Mouse (Mus musculus): ENCODE results near the gene Mto1. TPM values are rescaled to one million over a fixed set of nuclear protein-coding genes. Genes with fewer than 3 reads are reported as not detected.
"Not testable (repeated sequence)": the region's sequence is repeated elsewhere in the genome, so short reads cannot be mapped to it uniquely, and the experiment has no call there.

Gene Mto1
- total RNA-seq, 2 experiments from 2014 or later, result 17.6 to 21.4 TPM

DNA sequence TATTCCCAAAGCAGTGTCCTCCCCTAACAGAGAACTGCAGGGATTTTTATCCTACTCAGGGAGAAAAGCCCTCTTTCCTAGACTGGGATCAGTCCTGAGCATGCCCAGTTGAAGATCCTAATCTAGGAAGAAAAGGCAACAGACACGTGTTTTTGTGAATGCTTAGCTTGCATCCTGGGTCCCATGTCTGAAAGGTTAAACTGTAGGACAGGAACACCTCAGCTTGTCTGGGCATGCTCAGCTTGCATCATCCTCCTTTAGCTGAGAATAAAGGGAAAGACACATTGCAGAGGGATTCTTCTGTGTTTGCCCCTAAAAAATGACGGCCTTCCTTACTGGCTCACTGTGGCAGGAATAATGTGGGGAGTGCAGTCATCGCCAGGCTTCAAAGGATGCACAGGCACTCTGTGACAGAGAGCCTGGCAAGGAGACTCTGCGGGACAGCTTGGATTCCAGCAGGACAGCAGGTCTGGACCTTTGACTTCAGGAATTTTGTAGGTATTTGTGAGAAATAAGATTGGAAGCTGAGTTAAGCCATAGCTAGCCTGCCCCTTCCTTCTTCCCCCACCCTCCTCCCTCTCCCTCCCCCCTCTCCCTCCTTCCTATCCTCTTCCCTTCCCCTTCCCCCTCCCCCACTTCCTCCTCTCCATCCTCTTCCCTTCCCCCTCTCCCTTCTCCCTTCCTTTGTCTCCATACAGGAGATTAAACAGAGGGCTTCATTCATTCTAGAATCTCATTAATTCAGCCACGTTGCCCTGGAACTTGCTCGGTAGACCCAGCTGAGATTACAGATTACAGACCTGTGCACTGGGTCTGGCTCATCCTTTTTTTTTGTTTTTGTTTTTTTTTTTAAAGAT, 55.4 kb downstream of the Mto1 start:
- intact Hi-C loops (cut with DNase I), result no loop called here
- DNase-seq, result no peak

DNA sequence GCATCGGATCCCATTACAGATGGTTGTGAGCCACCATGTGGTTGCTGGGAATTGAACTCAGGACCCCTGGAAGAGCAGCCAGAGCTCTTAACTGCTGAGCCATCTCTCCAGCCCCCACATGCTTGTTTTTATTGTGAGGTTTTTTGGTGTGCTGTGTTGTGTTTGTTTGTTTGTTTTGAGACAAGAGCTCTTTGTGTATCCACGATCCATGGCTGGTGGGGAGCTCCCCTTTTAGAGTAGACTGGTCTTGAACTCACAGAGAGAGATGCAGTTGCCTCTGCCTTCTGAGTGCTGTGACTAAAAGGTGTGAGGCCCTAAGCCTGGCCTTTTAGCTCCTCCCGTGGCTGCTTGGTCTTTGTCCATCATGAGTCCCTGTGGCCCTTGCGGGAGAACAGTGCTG, 56.1 kb downstream of the Mto1 start:
- no peak for DNase-seq
- intact Hi-C loops (cut with DNase I), result no loop called here

DNA sequence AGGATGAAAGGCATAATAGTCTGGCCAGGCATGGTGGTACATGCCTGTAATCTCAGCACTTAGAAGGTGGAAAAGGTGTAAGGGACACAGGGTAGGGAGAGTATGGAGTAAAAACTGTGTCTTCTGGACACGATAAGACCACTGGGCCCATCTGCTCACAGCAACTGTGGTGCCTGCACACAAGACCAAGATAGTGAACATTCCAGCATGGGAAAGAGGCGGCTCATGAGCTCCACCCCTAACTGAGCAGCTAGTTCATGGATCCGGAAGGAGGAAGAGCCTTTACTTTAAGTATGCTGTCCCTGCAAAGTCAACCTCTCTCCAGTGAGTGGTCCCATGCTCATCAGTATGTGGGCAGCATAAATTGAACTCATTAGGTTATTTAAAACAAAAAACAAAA, 56.7 kb downstream of the Mto1 start:
- DNase-seq, result no peak
- intact Hi-C loops (cut with DNase I), result no loop called here

DNA sequence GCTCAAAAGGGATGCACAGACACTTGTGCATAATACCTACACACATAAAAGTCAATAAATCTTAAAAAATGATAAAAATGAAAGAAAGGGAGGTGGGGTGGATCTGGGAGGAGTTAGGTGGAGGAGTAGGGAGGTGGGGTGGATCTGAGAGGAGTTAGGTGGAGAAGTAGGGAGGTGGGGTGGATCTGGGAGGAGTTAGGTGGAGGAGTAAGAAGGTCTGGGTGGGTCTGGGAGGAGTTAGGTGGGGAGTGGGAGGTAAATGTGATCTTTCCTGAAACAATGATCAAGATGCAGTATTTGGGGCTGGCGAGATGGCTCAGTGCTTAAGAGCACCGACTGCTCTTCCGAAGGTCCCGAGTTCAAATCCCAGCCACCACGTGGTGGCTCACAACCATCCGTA, 57.2 kb downstream of the Mto1 start:
- DNase-seq, result no peak
- intact Hi-C loops (cut with DNase I), result no loop called here

DNA sequence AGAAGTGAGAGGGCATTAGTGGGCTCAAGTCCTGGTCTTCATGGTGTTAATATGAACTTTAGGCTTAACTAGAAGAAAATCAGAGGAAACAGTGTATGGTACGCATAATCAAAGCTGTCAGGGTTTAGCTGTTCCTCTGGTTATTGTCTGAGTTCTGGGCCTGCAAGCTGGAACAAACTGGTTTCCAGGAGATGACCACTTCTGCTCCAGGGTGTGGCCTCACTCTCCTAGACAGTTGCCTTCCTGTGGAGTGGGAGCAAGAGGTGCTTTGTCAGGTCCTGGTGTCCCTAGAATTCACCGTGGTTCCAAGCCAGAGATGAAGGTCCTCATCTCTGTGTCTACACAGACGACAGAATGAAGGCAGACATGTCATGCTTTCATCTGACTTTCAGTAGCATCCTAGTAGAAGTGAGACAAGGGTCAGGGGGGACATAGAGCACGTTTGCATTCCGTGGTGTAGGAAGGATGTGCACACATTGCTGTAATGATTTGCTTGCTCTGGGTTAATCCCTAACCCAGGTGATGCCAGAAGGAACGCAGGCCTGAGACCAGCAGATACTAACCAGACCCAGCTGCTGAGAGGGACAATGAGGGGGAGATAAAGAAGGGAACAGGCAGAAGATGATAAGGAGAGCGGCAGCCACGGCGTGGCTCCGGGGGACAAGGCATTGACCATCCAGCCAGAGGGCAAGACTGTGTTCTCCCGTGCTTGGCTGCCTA, 58.2 kb downstream of the Mto1 start:
- DNase-seq, result no peak
- intact Hi-C loops (cut with DNase I), result no loop called here

DNA sequence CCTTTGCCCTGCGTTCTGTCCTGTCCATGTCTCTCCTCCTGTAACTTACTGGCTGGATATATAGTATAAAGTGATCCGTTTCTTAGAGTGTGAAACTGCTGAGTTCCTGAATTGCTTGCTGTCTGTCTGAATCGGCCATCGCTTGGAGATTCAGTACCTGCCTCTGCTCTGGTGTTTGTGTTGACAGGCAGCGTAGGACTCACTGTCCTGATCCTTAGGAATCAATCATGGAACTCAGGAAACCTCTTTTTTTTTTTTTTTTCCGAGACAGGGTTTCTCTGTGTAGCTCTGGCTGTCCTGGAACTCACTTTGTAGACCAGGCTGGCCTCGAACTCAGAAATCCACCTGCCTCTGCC, 58.7 kb downstream of the Mto1 start:
- intact Hi-C loops (cut with DNase I), result no loop called here
- DNase-seq, result no peak

DNA sequence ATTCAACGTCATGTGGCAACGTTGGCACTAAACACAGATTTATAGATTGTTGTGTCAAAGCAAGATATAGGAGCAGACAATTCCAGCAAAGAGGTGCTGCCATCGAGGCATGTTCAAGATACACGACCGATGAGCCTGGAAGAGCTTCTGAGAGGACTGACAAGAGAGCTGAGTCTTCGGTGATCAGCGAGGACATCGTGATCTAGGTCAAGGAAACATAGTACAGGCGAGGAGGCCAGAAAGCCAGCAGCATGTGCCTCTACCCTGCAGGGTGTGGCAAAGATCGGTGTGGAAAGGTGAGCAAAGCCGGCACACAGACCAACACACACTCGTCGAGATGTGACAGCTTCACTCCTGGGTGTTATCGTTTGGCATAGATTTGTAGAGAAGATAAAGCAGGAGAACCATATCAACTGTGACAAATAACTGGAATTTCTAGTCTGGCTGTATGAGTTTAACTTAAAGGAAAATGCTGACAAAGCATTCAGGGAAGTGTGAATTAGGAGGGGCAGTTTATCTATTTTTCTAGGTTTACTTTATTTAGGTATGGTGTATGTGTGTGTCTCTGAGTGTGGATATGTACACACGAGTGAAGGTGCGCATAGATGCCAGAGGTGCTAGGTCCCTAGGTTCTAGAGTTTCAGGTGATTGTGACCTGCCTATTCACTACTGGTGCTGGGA, 60.2 kb downstream of the Mto1 start:
- intact Hi-C loops (cut with DNase I), result no loop called here
- no peak for DNase-seq

DNA sequence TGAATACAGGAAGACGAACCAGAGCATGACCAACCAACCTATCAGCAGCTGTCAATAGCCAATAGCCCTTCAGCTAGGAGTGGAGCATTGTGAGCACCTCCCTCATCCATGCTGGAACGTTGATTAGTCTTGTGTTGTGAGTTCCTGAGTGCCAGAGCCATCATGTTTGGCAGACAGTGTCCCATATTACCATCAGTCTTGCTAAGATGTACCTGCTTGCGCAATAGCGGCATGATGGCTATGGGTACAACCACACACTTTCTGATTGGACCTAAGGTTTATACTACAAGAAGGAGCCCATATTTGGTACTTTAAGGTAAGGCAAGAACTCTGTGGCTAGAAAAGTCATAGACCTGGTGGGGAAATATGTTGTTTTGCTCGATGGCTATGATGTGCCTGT, 63.7 kb downstream of the Mto1 start:
- intact Hi-C loops (cut with DNase I), result loop anchor here (1.0 kb wide), 1 partner anchor 22 kb away; the partner anchor contains the start of gene Eef1a1
- no peak for DNase-seq

DNA sequence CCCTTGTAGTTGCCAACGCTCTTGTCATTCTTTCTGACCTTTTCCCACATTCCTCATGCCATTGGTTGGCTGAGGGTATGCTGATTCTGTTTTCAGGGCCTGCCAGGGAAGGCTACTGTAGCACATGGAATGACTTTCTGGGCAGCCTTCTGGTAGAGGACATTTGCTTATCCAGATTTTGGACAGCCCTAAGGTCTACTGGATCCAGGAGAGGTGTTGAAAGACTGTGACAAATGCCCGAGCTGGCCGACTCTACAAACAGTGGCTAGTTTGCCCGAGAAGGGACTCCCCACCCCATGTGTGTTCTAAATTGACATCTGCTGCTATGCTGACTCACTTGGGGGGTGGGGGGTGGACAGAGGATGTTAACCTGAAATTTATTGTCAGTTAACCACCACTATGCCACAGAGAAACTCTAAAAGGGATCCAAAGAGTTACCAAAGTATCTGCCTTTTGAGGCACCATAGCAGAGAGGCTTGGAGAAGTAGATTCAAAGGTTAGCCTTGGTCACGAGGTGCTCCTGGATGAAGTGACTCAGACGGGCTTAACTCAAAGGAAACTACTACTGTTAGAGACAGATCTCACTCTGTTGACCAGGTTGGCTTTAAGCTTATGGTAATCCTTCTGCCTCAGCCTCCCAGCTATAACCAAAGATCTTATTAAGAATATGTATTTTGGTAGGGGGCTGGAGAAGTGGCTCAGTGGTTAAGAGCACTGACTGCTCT, 65.9 kb downstream of the Mto1 start:
- DNase-seq, result peak in 1 of 2 experiments; percentile 17
- intact Hi-C loops (cut with DNase I), result no loop called here

DNA sequence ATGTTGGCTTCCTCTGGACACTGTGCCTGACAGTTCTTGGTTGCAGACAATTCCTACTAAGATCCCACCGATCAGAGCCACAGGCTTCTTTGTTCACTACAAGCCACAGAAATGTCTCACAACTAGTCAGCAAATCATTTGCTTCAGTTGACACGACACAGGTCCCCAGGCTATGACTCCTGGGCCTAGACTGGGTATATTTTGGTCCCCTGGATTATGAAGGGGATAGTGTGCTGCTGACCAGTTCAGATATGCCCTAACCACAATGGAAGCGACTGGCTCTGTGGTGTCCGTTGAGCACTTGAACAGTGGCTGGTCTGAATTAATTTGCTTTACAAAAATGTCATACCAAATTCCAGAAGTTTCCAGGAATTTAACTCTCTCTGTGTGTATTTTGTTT, 66.7 kb downstream of the Mto1 start:
- no peak for DNase-seq
- intact Hi-C loops (cut with DNase I), result no loop called here

DNA sequence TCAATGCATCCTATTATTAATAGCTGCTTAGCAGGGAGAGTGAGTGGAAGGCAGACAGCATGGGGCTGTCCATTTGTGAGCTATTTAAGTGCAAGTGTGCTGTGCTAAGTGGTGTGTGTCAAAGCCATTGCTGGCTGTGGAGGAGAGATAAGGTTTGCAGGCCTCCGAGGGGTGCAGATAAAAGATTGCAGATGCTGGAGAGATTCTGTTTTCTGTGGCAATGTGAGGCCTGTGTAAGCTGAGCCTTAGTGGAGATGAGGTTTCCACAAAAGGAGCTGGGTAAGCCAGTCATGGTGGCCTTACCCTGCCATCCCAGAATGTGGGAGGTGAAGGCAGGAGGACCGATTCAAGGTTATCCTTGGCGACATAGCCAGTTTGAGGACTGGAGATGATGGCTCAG, 68.1 kb downstream of the Mto1 start:
- intact Hi-C loops (cut with DNase I), result no loop called here
- DNase-seq, result no peak

DNA sequence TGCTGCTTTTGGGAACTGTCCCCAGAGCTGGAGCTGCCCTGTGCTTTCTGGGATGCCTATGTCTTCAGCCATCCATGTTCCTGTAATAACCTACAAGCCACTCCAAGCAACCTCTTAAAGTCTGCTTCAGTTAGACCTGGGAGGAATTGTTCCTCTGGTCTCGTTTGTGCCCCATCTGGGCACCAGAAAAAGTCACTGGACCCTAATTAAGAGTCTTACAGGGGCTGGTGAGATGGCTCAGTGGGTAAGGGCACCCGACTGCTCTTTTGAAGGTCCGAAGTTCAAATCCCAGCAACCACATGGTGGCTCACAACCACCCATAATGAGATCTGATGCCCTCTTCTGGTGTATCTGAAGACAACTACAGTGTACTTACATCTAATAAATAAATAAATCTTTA, 69.2 kb downstream of the Mto1 start:
- intact Hi-C loops (cut with DNase I), result not testable (repeated sequence)

DNA sequence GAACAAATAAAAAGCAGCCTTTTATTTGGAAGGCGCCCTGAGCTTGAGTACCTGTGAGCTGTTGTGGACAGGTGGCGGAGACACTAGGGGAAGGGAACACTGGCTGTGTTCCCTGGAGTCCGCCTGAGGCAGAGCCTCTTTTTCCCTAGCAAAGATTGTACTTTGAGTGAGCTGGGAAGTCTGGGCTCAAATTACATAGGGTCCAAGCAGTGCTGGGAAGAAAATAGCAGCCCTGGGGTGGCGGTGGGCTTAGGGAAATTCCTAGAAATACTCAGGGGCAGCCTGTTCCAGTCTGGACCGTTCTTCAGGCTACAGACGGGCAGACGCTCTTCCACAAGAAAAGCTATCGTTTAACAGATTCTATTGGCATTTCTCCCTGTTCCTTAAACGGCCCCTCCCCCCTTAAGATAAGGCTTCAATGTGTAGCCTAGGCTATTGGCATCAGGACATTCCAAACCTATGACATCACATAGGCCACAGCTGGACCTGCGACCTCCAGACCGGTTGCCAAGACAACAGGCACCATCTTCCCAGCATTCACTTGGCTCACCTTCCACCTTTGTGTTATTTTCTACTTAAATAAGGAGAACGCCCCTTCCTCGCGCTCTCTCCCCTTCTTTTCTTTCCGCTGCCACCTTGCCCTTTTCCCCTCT, 72.2 kb downstream of the Mto1 start:
- intact Hi-C loops (cut with DNase I), result loop anchor here (10.0 kb wide), 1 partner anchor 45 kb away; no protein-coding TSS in a partner anchor
- DNase-seq, result no peak

More for the DNA sequence above, 69.2 kb downstream of the Mto1 start:
- not testable (repeated sequence) for DNase-seq

DNA sequence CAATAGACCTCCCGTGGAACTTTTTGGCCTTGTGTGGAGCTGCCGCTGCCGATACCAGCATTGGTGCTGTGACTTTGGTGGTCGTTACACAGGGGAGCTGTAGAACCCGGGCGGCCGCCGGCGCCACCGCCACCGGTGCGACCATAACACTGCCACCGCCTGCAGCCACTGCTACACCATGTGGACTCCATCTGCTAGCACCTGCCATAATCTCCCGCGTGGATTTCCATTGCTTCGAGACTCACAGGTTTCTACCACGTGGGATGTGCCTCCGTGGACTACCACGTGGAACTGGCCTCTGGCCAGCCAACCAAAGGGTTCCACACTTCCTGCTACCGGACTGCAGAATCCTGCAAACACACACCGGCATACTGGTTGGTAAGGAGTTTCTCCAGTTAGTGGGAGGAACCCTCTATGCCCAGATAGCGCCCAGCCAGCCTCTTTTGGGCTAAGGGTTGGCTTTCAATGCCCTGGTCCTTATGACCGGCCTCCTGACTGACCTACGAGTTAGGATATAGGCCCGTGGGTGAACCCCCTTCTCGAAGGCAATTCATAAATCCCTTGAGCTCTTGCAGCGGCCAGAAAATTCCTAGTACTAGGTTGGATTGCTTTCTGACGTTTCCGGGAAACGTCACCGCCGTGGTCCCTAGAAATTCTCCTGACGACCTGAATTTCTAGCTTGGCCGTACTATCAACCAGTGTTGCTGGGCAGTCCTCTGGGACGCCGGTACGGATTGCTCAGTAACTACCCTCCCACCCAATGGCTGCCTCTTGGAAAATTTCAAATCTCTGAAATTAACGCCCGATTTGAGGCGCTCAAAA, 73.0 kb downstream of the Mto1 start:
- intact Hi-C loops (cut with DNase I), result loop anchor here (10.0 kb wide), 1 partner anchor 46 kb away; no protein-coding TSS in a partner anchor
- DNase-seq, result no peak

DNA sequence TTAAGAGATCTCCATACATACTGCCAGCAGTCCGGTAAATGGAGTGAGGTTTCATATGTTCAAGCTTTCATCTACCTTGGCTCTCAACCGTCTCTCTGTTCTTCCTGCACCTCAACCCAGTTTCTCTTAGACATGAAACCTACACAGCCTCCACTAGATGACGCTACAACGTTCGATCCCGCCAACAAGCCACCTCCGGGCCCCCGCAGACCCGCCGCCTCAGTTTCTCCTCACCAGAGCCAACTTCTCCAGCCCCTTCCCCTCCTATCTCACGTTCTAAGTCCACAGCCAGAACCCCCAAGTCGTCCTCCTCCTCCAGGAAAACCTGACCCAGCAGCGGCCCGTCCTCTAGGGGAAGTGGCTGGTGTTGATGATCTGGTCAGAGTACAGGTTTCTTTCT, 73.7 kb downstream of the Mto1 start:
- intact Hi-C loops (cut with DNase I), result loop anchor here (10.0 kb wide), 1 partner anchor 47 kb away; no protein-coding TSS in a partner anchor
- DNase-seq, result no peak
